Mouse (Mus musculus) ES-Bruce4 (cell line): ENCODE measurements around the gene Sorbs2.

Source experiments
- CTCF ChIP-seq: IDR thresholded peaks from one replicate; pipeline ENCODE4 v1.8.1; 2011; ENCODE audit warnings: low read depth, low read length
- POLR2A ChIP-seq: IDR thresholded peaks from one replicate; pipeline ENCODE4 v1.8.1; 2011; ENCODE audit warnings: low read length; ENCODE audit not compliant: insufficient read depth

DNA sequence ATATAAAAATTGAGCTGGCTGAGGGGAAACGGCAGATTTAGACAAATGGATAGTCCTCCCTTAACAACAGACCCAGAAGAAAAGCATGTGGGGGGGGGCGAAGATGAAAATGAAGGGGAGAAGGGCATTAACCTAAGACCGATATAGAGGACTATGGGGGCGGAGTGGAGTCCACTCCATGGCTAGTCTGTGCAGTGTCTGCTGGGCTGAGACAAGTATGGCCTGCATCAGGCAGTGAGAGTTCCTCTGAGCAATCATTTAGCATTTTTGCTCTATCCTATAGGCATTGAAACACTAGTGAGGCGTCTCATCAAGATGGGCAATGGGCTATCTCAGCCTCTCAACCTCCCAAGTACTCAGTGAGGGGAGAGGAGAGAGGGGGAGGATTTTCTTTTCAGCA, 368.8 kb downstream of the Sorbs2 start:
- no peak for TF ChIP-seq POLR2A
- no peak for TF ChIP-seq CTCF
